Mouse (Mus musculus) intestine, embryonic 16.5 days (tissue): ENCODE results near the gene C9orf72. TPM values are rescaled to one million over a fixed set of nuclear protein-coding genes. Genes with fewer than 3 reads are reported as not detected.
A peak's percentile ranks its signal among the peaks of the same experiment; 100 is the strongest.
"Not testable (repeated sequence)": the region's sequence is repeated elsewhere in the genome, so short reads cannot be mapped to it uniquely, and the experiment has no call there.

Experiments
- ATAC-seq: fragments of 200-750 bp; cut with Nextera tagmentation; 2 replicates; pipeline ENCODE4 v1.8.0; 2017; ENCODE audit warnings: moderate TSS enrichment, moderate library complexity
- H3K27ac ChIP-seq: fragments of 300-500 bp; sonication (generic); 2 replicates; pipeline ENCODE4 v1.5.1; 2014; ENCODE audit warnings: mild to moderate bottlenecking, low read length
- H3K27me3 ChIP-seq: fragments of 300-500 bp; sonication (generic); replicated peaks from 2 replicates; pipeline ENCODE4 v1.6.1; 2014; ENCODE audit warnings: low read length, control low read depth, mixed read lengths; ENCODE audit not compliant: control insufficient read depth, insufficient read depth
- H3K36me3 ChIP-seq: fragments of 300-500 bp; sonication (generic); 2 replicates; pipeline ENCODE4 v1.6.1; 2014; ENCODE audit warnings: low read length, control low read depth; ENCODE audit not compliant: control insufficient read depth, insufficient read depth
- H3K4me1 ChIP-seq: fragments of 300-500 bp; sonication (generic); 2 replicates; pipeline ENCODE4 v1.6.1; 2014; ENCODE audit warnings: low read length, control low read depth, mixed read lengths; ENCODE audit not compliant: control insufficient read depth, insufficient read depth
- H3K4me2 ChIP-seq: fragments of 300-500 bp; sonication (generic); 2 replicates; pipeline ENCODE4 v1.6.1; 2014; ENCODE audit warnings: low read depth, low read length, control low read depth
- H3K4me3 ChIP-seq: fragments of 300-500 bp; sonication (generic); 2 replicates; pipeline ENCODE4 v1.5.1; 2014; ENCODE audit warnings: mild to moderate bottlenecking, low read length
- H3K9ac ChIP-seq: fragments of 300-500 bp; sonication (generic); 2 replicates; pipeline ENCODE4 v1.6.1; 2014; ENCODE audit warnings: low read depth, low read length
- H3K9me3 ChIP-seq: fragments of 300-500 bp; sonication (generic); 2 replicates; pipeline ENCODE4 v1.6.1; 2016; ENCODE audit warnings: low read length, control low read depth; ENCODE audit not compliant: control insufficient read depth
- WGBS: fragments of 180-500 bp; shearing (Covaris S2); extraction: QIAGEN DNeasy Blood & Tissue Kit; methylation state at CpG from one replicate; pipeline ENCODE4 v1.1.7; 2014; 5-methylcytosine and 5-hydroxymethylcytosine counted together
- polyA plus RNA-seq: library from polyadenylated mRNA; unstranded; fragments of >200 nt; fragmentation: Nextera tagmentation; extraction: Ambion mirVana; gene quantifications from 2 replicates; pipeline ENCODE4 v1.2.1, GENCODE M21; 2015

C9orf72 gene
- 9.6 and 11.5 TPM in 2 replicates for polyA plus RNA-seq

GRCm38 (mm10) chr4:35225734-35226495 lies at the start of gene C9orf72:
TSS of gene C9orf72 (minus strand) at chr4:35226175.
- peaks cover 3% of the 10 kb centered on the region; the same call in 1 of the 2 replicates for H3K4me1 ChIP-seq
- H3K9me3 ChIP-seq = no peaks in the 10 kb centered on the region
- ATAC-seq = peak; percentile 99
- WGBS = under 1% methylated on average over 49 of the region's 51 CpGs
- H3K4me3 ChIP-seq = peak within 1 kb of the TSS; percentile 92
- H3K27me3 ChIP-seq = no peaks in the 10 kb centered on the region
- H3K9ac ChIP-seq = peak within 1 kb of the TSS; percentile 91
- peak within 1 kb of the TSS; percentile 75 for H3K27ac ChIP-seq
- H3K4me2 ChIP-seq = peak within 1 kb of the TSS; percentile 80
- H3K36me3 ChIP-seq = no peaks in the 10 kb centered on the region

- H3K4me2 ChIP-seq = no peak overlapping the region
- H3K4me3 ChIP-seq = no peak overlapping the region
- no peaks in the 10 kb centered on the region for H3K36me3 ChIP-seq
- no peak overlapping the region for H3K27ac ChIP-seq
- H3K9ac ChIP-seq = no peak overlapping the region
- no peak for ATAC-seq
- 75% methylated on average over 9 of the region's 9 CpGs for WGBS
- H3K4me1 ChIP-seq = no peaks in the 10 kb centered on the region
- H3K27me3 ChIP-seq = no peaks in the 10 kb centered on the region
- no peaks in the 10 kb centered on the region for H3K9me3 ChIP-seq
Measured at GRCm38 (mm10) chr4:35259006-35259405, 33.0 kb upstream of the C9orf72 start.

DNA sequence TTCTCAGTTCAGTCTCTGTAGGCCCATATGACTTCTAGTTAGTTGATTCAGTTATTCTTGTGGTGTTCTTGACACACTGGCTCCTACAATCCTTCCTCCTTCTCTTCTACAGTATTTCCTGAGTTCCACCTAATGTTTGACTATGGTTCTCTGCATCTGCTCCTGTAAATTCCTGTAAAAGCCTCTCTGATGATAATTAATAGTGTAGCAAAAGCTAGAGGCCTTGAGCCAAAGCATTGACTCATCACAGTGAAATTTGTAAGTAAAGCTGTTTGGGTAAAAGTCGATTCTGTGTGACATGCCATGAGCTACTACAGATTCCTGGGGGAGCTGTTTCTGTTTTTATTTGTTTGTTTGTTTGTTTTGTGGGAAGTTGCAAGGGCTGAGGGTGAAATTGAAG lies 18.0 kb upstream of the C9orf72 start:
- Histone ChIP-seq H3K27ac (no peak overlapping the region), H3K36me3 (no peaks in the 10 kb centered on the region), H3K9me3 (no peaks in the 10 kb centered on the region), H3K4me1 (no peaks in the 10 kb centered on the region), H3K9ac (no peak overlapping the region), H3K4me2 (no peak overlapping the region), H3K4me3 (no peak overlapping the region), H3K27me3 (no peaks in the 10 kb centered on the region)
- no peak for ATAC-seq
- WGBS = 53% methylated on average over 1 of the region's 1 CpGs

DNA sequence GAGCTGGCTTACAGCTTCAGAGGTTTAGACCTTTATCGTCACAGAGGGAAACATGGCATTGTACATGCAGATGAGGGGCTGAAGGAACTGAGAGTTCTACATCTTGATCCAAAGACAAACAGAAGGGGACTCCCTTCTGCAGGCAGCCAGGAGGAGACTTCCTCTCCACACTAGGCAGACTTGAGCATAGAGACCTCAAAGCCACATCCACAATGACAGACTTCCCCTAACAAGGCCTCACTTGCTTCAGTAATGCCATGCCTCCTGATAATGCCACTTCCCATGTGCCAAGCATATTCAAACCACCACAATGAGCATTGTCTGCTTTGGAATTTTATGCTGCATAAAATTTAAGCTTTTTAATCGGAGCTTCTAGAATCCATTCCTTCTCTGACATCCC lies 15.8 kb upstream of the C9orf72 start:
- Histone ChIP-seq H3K4me2 (no peak overlapping the region), H3K4me1 (no peaks in the 10 kb centered on the region), H3K36me3 (no peaks in the 10 kb centered on the region), H3K27ac (no peak overlapping the region), H3K9ac (no peak overlapping the region), H3K4me3 (no peak overlapping the region), H3K9me3 (no peaks in the 10 kb centered on the region), H3K27me3 (no peaks in the 10 kb centered on the region)
- 82% methylated on average over 2 of the region's 2 CpGs for WGBS
- ATAC-seq = no peak

- no peaks in the 10 kb centered on the region for H3K9me3 ChIP-seq
- ATAC-seq = no peak
- 87% methylated on average over 4 of the region's 4 CpGs for WGBS
- H3K27me3 ChIP-seq = no peaks in the 10 kb centered on the region
- H3K27ac ChIP-seq = no peak overlapping the region
- H3K36me3 ChIP-seq = no peaks in the 10 kb centered on the region
- no peaks in the 10 kb centered on the region for H3K4me1 ChIP-seq
- no peak overlapping the region for H3K9ac ChIP-seq
- H3K4me2 ChIP-seq = no peak overlapping the region
- no peak overlapping the region for H3K4me3 ChIP-seq
Measured at GRCm38 (mm10) chr4:35238696-35239095, 12.7 kb upstream of the C9orf72 start.

GRCm38 (mm10) chr4:35238240-35238639 lies 12.3 kb upstream of the C9orf72 start:
- ATAC-seq, H3K36me3 ChIP-seq, H3K4me3 ChIP-seq, H3K4me2 ChIP-seq, H3K27me3 ChIP-seq, H3K4me1 ChIP-seq, H3K9me3 ChIP-seq, H3K9ac ChIP-seq, H3K27ac ChIP-seq: not testable (repeated sequence)
- 80% methylated on average over 3 of the region's 3 CpGs for WGBS

DNA sequence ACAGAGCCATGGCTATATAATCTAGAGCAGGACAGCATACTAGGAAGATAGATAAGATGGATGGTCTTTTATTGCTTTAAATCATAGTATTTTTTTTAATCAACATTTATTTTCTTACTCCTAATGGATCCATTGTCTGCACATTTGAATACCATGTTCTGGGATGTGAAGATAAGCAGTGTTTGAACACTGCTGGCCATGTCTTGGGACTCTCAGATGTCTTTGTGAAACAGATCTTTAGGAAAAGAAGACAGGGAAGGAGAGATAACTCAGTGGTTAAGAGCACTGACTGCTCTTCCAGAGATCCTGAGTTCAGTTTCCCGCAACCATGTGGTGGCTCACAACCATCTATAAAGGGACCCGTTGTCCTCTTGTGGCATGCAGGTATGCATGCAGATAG lies 10.3 kb upstream of the C9orf72 start:
- no peak for ATAC-seq
- Histone ChIP-seq H3K4me3 (no peak overlapping the region), H3K4me1 (no peaks in the 10 kb centered on the region), H3K9ac (no peak overlapping the region), H3K4me2 (no peak overlapping the region), H3K27me3 (no peaks in the 10 kb centered on the region), H3K36me3 (no peaks in the 10 kb centered on the region), H3K9me3 (no peaks in the 10 kb centered on the region), H3K27ac (no peak overlapping the region)
- WGBS = 92% methylated on average over 2 of the region's 2 CpGs

- Histone ChIP-seq H3K9me3 (no peaks in the 10 kb centered on the region), H3K4me3 (no peak overlapping the region), H3K36me3 (no peaks in the 10 kb centered on the region), H3K27me3 (no peaks in the 10 kb centered on the region), H3K27ac (no peak overlapping the region), H3K9ac (no peak overlapping the region), H3K4me1 (peaks cover 3% of the 10 kb centered on the region; the same call in 1 of the 2 replicates), H3K4me2 (no peak overlapping the region)
- ATAC-seq = no peak
- 76% methylated on average over 4 of the region's 4 CpGs for WGBS
Measured at GRCm38 (mm10) chr4:35228260-35228659, 2.3 kb upstream of the C9orf72 start.

DNA sequence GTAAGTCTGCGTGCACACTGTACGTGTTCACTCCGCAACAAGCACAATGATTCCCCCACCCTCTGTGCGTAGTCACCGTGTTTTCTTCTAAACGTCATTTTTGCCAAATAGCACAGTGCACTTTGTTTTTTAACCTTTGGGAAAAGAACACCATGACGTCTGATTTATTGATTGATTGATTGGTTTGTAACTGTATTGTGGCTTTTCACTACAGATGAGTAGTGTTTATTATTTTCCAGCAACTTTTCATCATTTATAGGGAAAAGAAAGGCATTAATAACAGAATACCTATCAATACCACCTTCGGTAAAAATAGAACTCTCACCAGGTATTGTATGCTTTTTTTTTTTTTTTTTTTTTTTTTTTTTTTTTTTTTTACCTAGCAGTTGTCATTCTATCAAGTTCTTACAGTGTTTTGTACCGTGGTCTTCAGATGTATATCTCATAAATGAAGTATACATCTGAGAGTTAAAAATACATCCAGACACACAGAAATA lies 569 bp upstream of the C9orf72 start:
- peak overlapping the region; percentile 92 for H3K4me3 ChIP-seq
- 15% methylated on average over 9 of the region's 9 CpGs for WGBS
- H3K9me3 ChIP-seq = no peaks in the 10 kb centered on the region
- H3K27ac ChIP-seq = peak overlapping the region; percentile 75
- peak overlapping the region; percentile 64 for H3K4me2 ChIP-seq
- H3K27me3 ChIP-seq = no peaks in the 10 kb centered on the region
- peaks cover 3% of the 10 kb centered on the region; the same call in 1 of the 2 replicates for H3K4me1 ChIP-seq
- ATAC-seq = peak; percentile 34
- peak overlapping the region; percentile 91 for H3K9ac ChIP-seq
- H3K36me3 ChIP-seq = no peaks in the 10 kb centered on the region
